Comparison of ENCODE assay signal across 21 mouse cellular contexts in genomic region chr4:128723431-128723830, GRCm38 (mm10). TPM values are rescaled to one million over a fixed set of nuclear protein-coding genes. Genes with fewer than 3 reads are reported as not detected.
DNase-seq lines count a peak whose midpoint lies in the region; ATAC-seq and TF ChIP-seq lines count a peak whose summit lies in the region.
"Had no signal": no experiment of that assay in that cellular context is flagged by ENCODE, and none has a peak within 500 bp of the region (broad histone marks: within the 10 kb centered on the region; RNA-seq: fewer than 3 reads in every experiment).

No protein-coding gene starts in this region.

- peak in 1 of 2 experiments; percentile 62 for DNase-seq in cerebellum, adult 2 months
- DNase-seq in cerebellum, postnatal 36 days = no peak
- DNase-seq in heart, embryonic 10.5 days (ENCODE audit: low spot score) = no peak
- no peak for DNase-seq in heart, adult 8-10 months (ENCODE audit: low spot score)
- no peak for DNase-seq in hindbrain, embryonic 14.5 days (ENCODE audit: low spot score)
- no peak for DNase-seq in hindbrain, postnatal 0 days (ENCODE audit: low spot score)
- DNase-seq: adrenal gland, postnatal 25 days; embryo, embryonic 11 days; kidney, postnatal 14 days; liver, postnatal 0 days; thymus, adult 2 months; thymus, postnatal 4 days had no signal

- WGBS in cerebellum, adult 2 months = 19% methylated on average over 13 of the region's 13 CpGs
- 74% methylated on average over 13 of the region's 13 CpGs for WGBS in heart, embryonic 10.5 days
- 73% methylated on average over 13 of the region's 13 CpGs for WGBS in hindbrain, embryonic 13.5 days
- WGBS in hindbrain, embryonic 14.5 days = 73% methylated on average over 13 of the region's 13 CpGs
- 59% methylated on average over 13 of the region's 13 CpGs for WGBS in hindbrain, postnatal 0 days

- ATAC-seq in hindbrain, embryonic 13.5 days (ENCODE audit: low FRiP score) = no peak
- ATAC-seq in hindbrain, embryonic 14.5 days (ENCODE audit: low FRiP score) = no peak
- ATAC-seq in hindbrain, postnatal 0 days = no peak
- ATAC-seq: CD4-positive, CD25-positive, alpha-beta regulatory T cell, adult 4 months; intestine, embryonic 16.5 days; liver, postnatal 0 days had no signal

- H3K27ac ChIP-seq in cerebellum, adult 2 months (ENCODE audit: insufficient read depth, low read length) = peak overlapping the region; percentile 79
- H3K27ac ChIP-seq in heart, embryonic 10.5 days = peak overlapping the region; percentile 33; the same call in 1 of the 2 replicates
- H3K27ac ChIP-seq in hindbrain, embryonic 13.5 days = no peak overlapping the region
- no peak overlapping the region for H3K27ac ChIP-seq in hindbrain, embryonic 14.5 days
- peak overlapping the region; percentile 20; the same call in 1 of the 2 replicates for H3K27ac ChIP-seq in hindbrain, postnatal 0 days
- H3K27ac ChIP-seq: hindbrain, embryonic 15.5 days; limb, embryonic 12.5 days; macrophage; stomach, postnatal 0 days had no signal

- no peaks in the 10 kb centered on the region for H3K27me3 ChIP-seq in cerebellum, adult 2 months (ENCODE audit: control insufficient read depth, insufficient read depth, low read length)
- peaks cover 8% of the 10 kb centered on the region for H3K27me3 ChIP-seq in heart, embryonic 10.5 days (ENCODE audit: insufficient read depth, poor library complexity, severe bottlenecking)
- no peaks in the 10 kb centered on the region for H3K27me3 ChIP-seq in hindbrain, embryonic 13.5 days
- H3K27me3 ChIP-seq in hindbrain, embryonic 14.5 days (ENCODE audit: control insufficient read depth, insufficient read depth, low read length) = no peaks in the 10 kb centered on the region
- H3K27me3 ChIP-seq in hindbrain, postnatal 0 days (ENCODE audit: insufficient read depth, low read length) = no peaks in the 10 kb centered on the region
- H3K27me3 ChIP-seq: hindbrain, embryonic 15.5 days had no signal

- no peak for TF ChIP-seq CTCF in cerebellum, adult 2 months (IDR thresholded peaks at IDR 0.05; ENCODE audit: borderline replicate concordance, insufficient read depth, low read depth, low read length)
- no peak for TF ChIP-seq CTCF in hindbrain, postnatal 0 days (IDR thresholded peaks at IDR 0.05; ENCODE audit: low read depth)

- H3K9me3 ChIP-seq in heart, embryonic 10.5 days = no peaks in the 10 kb centered on the region
- no peaks in the 10 kb centered on the region for H3K9me3 ChIP-seq in hindbrain, embryonic 13.5 days
- H3K9me3 ChIP-seq in hindbrain, embryonic 14.5 days (ENCODE audit: control insufficient read depth, low read length) = no peaks in the 10 kb centered on the region
- H3K9me3 ChIP-seq in hindbrain, postnatal 0 days (ENCODE audit: low read length) = no peaks in the 10 kb centered on the region
- H3K9me3 ChIP-seq: hindbrain, embryonic 15.5 days; limb, embryonic 12.5 days had no signal

- TF ChIP-seq POLR2A in cerebellum, adult 2 months (IDR thresholded peaks at IDR 0.05; ENCODE audit: borderline replicate concordance, insufficient read depth, low read length) = no peak

- no peak overlapping the region for H3K4me2 ChIP-seq in hindbrain, embryonic 13.5 days
- H3K4me2 ChIP-seq in hindbrain, embryonic 14.5 days (replicated peaks) = no peak overlapping the region
- H3K4me2 ChIP-seq in hindbrain, postnatal 0 days (ENCODE audit: low read depth, low read length) = no peak overlapping the region
- H3K4me2 ChIP-seq: hindbrain, embryonic 15.5 days; limb, embryonic 12.5 days; liver, embryonic 11.5 days had no signal

- peaks cover 66% of the 10 kb centered on the region for H3K4me1 ChIP-seq in cerebellum, adult 2 months (ENCODE audit: control insufficient read depth, insufficient read depth, low read length)
- peaks cover 52% of the 10 kb centered on the region for H3K4me1 ChIP-seq in heart, embryonic 10.5 days
- peaks cover 65% of the 10 kb centered on the region for H3K4me1 ChIP-seq in hindbrain, embryonic 13.5 days (replicated peaks)
- H3K4me1 ChIP-seq in hindbrain, embryonic 14.5 days (replicated peaks; ENCODE audit: control insufficient read depth, insufficient read depth, low read length) = peaks cover 39% of the 10 kb centered on the region
- H3K4me1 ChIP-seq in hindbrain, postnatal 0 days (ENCODE audit: insufficient read depth, low read length) = peaks cover 38% of the 10 kb centered on the region

- H3K4me3 ChIP-seq in cerebellum, adult 2 months (replicated peaks; ENCODE audit: insufficient read depth, low read depth, low read length) = no peak overlapping the region
- no peak overlapping the region for H3K4me3 ChIP-seq in heart, embryonic 10.5 days
- H3K4me3 ChIP-seq in hindbrain, embryonic 13.5 days = no peak overlapping the region
- no peak overlapping the region for H3K4me3 ChIP-seq in hindbrain, embryonic 14.5 days (replicated peaks; ENCODE audit: low read length)
- H3K4me3 ChIP-seq in hindbrain, postnatal 0 days (ENCODE audit: low read length) = no peak overlapping the region
- H3K4me3 ChIP-seq: gastrocnemius, adult 2 months; hindbrain, embryonic 15.5 days; limb, embryonic 12.5 days had no signal

- no peaks in the 10 kb centered on the region for H3K36me3 ChIP-seq in heart, embryonic 10.5 days
- 0 out of 2 replicates have a peak, but pooled peaks cover 5% of the 10 kb centered on the region for H3K36me3 ChIP-seq in hindbrain, embryonic 13.5 days
- no peaks in the 10 kb centered on the region; the same call in 1 of the 2 replicates for H3K36me3 ChIP-seq in hindbrain, embryonic 14.5 days (replicated peaks; ENCODE audit: control insufficient read depth, insufficient read depth)
- no peaks in the 10 kb centered on the region for H3K36me3 ChIP-seq in hindbrain, postnatal 0 days (ENCODE audit: insufficient read depth, low read length)
- H3K36me3 ChIP-seq: hindbrain, embryonic 15.5 days; limb, embryonic 12.5 days had no signal

- 0 out of 2 replicates have a peak overlapping the region, but pooled peaks have one; percentile 3 for H3K9ac ChIP-seq in hindbrain, embryonic 13.5 days
- H3K9ac ChIP-seq in hindbrain, embryonic 14.5 days = no peak overlapping the region
- no peak overlapping the region for H3K9ac ChIP-seq in hindbrain, postnatal 0 days (replicated peaks; ENCODE audit: low read length)
- H3K9ac ChIP-seq: hindbrain, embryonic 15.5 days; limb, embryonic 12.5 days; liver, postnatal 0 days had no signal

RNA-seq across cellular contexts. Expression of gene A3galt2, which starts 31.7 kb away (rescaled TPM):
- 1.9 and 2.4 TPM in 2 replicates for polyA plus RNA-seq in cerebellum, adult 2 months (2012; rRNA removed)
- polyA plus RNA-seq in heart, embryonic 10.5 days (2016; fragmentation: Nextera tagmentation; extraction: Ambion mirVana) = 0.04 and 0.10 TPM in 2 replicates
- total RNA-seq in heart, adult 8-10 months (2022) = under 1 TPM in 2 of 4 experiments, not detected in 2; 0.09 to 0.11 TPM
- polyA plus RNA-seq in hindbrain, embryonic 13.5 days (2015; fragmentation: Nextera tagmentation; extraction: Ambion mirVana) = 0.38 and 0.53 TPM in 2 replicates
- polyA plus RNA-seq in hindbrain, embryonic 14.5 days (2014; fragmentation: Nextera tagmentation; extraction: Ambion mirVana) = 0.21 and 0.41 TPM in 2 replicates
- 0.47 and 1.1 TPM in 2 replicates for total RNA-seq in hindbrain, postnatal 0 days (2014; rRNA removed)
- 0.10 TPM in 2 replicates for polyA plus RNA-seq in hindbrain, postnatal 0 days (2015; fragmentation: Nextera tagmentation; extraction: Ambion mirVana)
- polyA plus RNA-seq: liver, postnatal 0 days; macrophage; stomach, postnatal 0 days had no signal

Comparison
In these comparisons a context has a peak if more than half of its experiments do, and no peak if none do; other contexts are left out.
1. H3K27ac ChIP-seq: peak in cerebellum, adult 2 months (single experiment), heart, embryonic 10.5 days (single experiment) and hindbrain, postnatal 0 days (single experiment); none in hindbrain, embryonic 13.5 days (single experiment) and hindbrain, embryonic 14.5 days (single experiment).